ENCODE assay signal across 9 mouse cellular contexts in the genomic region with DNA sequence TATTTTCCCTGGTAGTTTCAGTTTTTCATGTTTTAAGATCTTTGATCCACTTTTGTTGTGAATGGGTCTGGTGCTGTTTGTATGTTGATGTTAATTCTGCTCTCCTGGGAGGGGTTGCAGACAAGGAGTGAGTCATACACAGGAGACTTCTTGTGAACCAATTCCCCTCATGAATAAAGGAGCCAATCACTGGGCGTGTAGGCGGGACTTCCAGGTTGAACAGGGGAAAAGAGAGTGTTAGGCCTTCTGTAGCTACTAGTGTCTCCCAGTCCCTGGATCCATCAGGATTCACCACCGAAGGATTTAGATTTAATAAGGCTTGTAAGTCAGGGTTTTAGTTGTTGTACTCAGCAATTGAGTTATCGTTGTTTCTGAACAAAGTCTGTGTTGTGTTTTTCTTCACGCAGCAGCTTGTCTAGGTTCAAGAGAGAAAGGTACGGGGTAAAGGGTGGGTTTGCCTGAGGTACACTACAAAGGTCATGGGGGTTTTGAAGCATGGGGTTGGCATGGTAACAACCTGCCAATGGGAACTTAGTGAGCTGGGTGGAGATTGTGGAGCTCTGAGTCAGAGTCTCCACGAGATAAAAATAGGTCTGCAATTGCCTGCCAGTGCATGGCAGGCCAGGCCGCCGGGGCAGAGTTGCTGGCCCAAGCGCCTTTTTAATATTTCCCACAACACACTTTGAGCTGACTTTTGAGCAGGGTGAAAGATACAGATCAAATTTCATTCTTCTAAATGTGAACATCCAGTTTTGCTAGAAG.
DNase-seq lines count a peak whose midpoint lies in the region; ATAC-seq and TF ChIP-seq lines count a peak whose summit lies in the region.
"Had no signal": no experiment of that assay in that cellular context is flagged by ENCODE, and none has a peak within 500 bp of the region (broad histone marks: within the 10 kb centered on the region; RNA-seq: fewer than 3 reads in every experiment).

No protein-coding gene starts in this region.

- H3K36me3 ChIP-seq in heart, postnatal 0 days (replicated peaks; ENCODE audit: control insufficient read depth, insufficient read depth, low read length): peaks cover 20% of the 10 kb centered on the region
- H3K36me3 ChIP-seq in liver, embryonic 14.5 days (replicated peaks; ENCODE audit: control insufficient read depth, insufficient read depth, low read depth): no peaks in the 10 kb centered on the region; the same call in none of the 2 replicates

- ATAC-seq in heart, postnatal 0 days (ENCODE audit: insufficient read depth, low read depth): peak; percentile 93
- ATAC-seq in liver, embryonic 14.5 days (ENCODE audit: insufficient read depth): peak; percentile 67; the same call in 1 of the 2 replicates
- no peak for ATAC-seq in granulocyte monocyte progenitor cell, adult 5-6 weeks (replicated peaks; ENCODE audit: poor library complexity, severe bottlenecking)

- no peak for TF ChIP-seq CTCF in heart, postnatal 0 days (IDR thresholded peaks at IDR 0.05; ENCODE audit: low read depth)
- TF ChIP-seq CTCF in liver, embryonic 14.5 days (IDR thresholded peaks at IDR 0.05; ENCODE audit: low read depth): no peak

- H3K9me3 ChIP-seq in heart, postnatal 0 days (replicated peaks; ENCODE audit: control insufficient read depth, low read length): no peaks in the 10 kb centered on the region
- no peaks in the 10 kb centered on the region for H3K9me3 ChIP-seq in liver, embryonic 14.5 days (ENCODE audit: control insufficient read depth, low read length)

- no peak for TF ChIP-seq EP300 in heart, postnatal 0 days (IDR thresholded peaks at IDR 0.05; ENCODE audit: low read depth)
- TF ChIP-seq EP300 in liver, embryonic 14.5 days (IDR thresholded peaks at IDR 0.05; ENCODE audit: low read depth): no peak

- 44% methylated on average over 10 of the region's 10 CpGs for WGBS in heart, postnatal 0 days
- 73% methylated on average over 10 of the region's 10 CpGs for WGBS in liver, embryonic 14.5 days (ENCODE audit: insufficient replicate concordance)

- no peak overlapping the region for H3K4me3 ChIP-seq in heart, postnatal 0 days (ENCODE audit: low read depth, low read length)
- H3K4me3 ChIP-seq in liver, embryonic 14.5 days (ENCODE audit: insufficient read depth in 1 of 2, low read depth in 2 of 2, low read length in 2 of 2): no peak overlapping the region
- H3K4me3 ChIP-seq: erythroblast, embryonic 14.5 days had no signal

- H3K4me1 ChIP-seq in heart, postnatal 0 days (ENCODE audit: control insufficient read depth, insufficient read depth): peaks cover 12% of the 10 kb centered on the region; the same call in 1 of the 2 replicates
- H3K4me1 ChIP-seq in liver, embryonic 14.5 days (replicated peaks; ENCODE audit: control insufficient read depth in 2 of 2, insufficient read depth in 2 of 2, low read length in 1 of 2): no peaks in the 10 kb centered on the region

- no peak overlapping the region for H3K4me2 ChIP-seq in heart, postnatal 0 days (ENCODE audit: low read depth, low read length)
- H3K4me2 ChIP-seq in liver, embryonic 14.5 days (ENCODE audit: low read depth): no peak overlapping the region

- no peak overlapping the region for H3K9ac ChIP-seq in heart, postnatal 0 days (replicated peaks; ENCODE audit: low read depth, low read length)
- H3K9ac ChIP-seq in liver, embryonic 14.5 days (replicated peaks): no peak overlapping the region

- peak; percentile 30 to 49 for DNase-seq in cerebellum, postnatal 25 days
- DNase-seq in cerebellum, postnatal 4 days (ENCODE audit: low spot score in 2 of 2): no peak
- DNase-seq in adrenal gland, postnatal 10 days: peak; percentile 63
- peak; percentile 80 for DNase-seq in heart, postnatal 0 days (ENCODE audit: low spot score)
- DNase-seq in liver, embryonic 14.5 days (ENCODE audit: low read depth in 3 of 3, low spot score in 3 of 3): peak in 2 of 3 experiments; percentile 19 to 22
- DNase-seq in right cerebral cortex, adult 18-20 months: no peak
- no peak for DNase-seq in left cerebral cortex, adult 11 months (ENCODE audit: low spot score)

- peak overlapping the region; percentile 76 for H3K27ac ChIP-seq in heart, postnatal 0 days (ENCODE audit: low read depth)
- no peak overlapping the region for H3K27ac ChIP-seq in liver, embryonic 14.5 days

- no peaks in the 10 kb centered on the region for H3K27me3 ChIP-seq in heart, postnatal 0 days (ENCODE audit: control insufficient read depth, insufficient read depth, low read length)
- no peaks in the 10 kb centered on the region for H3K27me3 ChIP-seq in liver, embryonic 14.5 days (ENCODE audit: control insufficient read depth, insufficient read depth, low read length)

Comparison
In these comparisons a context has a peak if more than half of its experiments do, and no peak if none do; other contexts are left out.
1. DNase-seq: peak in cerebellum, postnatal 25 days (2 of 2), adrenal gland, postnatal 10 days (single experiment), heart, postnatal 0 days (single experiment) and liver, embryonic 14.5 days (2 of 3); none in cerebellum, postnatal 4 days (0 of 2), right cerebral cortex, adult 18-20 months (single experiment) and left cerebral cortex, adult 11 months (single experiment).